Mouse (Mus musculus): ENCODE measurements around the gene Kcnma1.

Gene Kcnma1

DNA sequence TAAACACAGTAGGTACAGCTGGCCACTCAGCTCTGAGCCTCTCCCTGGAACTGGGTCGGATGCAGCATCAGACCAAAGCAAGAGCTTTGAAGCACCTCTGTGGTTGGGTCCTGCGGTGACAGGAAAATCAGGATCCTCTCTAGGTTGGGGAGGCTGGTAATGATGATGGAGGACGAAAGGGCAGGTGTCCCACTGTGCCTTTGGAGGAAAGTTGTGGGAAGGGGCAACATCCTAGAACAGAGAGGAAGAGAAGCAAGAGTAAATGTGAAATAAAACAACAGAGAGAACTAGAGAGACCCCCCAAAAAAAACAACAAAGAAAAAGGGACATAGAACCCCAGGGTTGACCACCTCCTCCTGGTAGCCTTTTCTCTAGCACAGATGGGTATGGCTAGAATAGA lies at the start of gene Kcnma1:
Gene Kcnma1 (minus strand): TSS at position 101 of the 400 bp plus-strand sequence.
- DNase-seq (ENCODE audit: low spot score in 2 of 2), result no peak

DNA sequence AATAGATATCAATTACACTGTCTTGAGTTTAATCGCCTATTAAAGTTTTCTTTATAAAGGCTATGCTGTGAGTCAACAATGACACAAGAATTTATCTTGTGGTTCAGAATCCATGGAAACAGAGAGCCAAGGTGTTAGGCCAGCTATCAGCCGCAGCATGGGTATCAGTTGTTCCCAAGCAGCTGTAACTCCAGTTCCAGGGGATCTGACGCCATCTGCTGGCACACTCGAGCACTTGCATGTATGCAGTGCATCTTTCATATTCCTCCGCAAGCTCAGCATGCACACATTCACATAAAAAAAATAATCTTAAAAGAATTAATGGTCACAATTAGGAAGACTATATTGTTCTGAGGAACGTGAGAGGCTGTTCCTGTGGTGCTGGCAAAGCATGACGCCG lies 45.5 kb upstream of the Kcnma1 start:
- no peak for DNase-seq (ENCODE audit: low spot score in 2 of 2)

DNA sequence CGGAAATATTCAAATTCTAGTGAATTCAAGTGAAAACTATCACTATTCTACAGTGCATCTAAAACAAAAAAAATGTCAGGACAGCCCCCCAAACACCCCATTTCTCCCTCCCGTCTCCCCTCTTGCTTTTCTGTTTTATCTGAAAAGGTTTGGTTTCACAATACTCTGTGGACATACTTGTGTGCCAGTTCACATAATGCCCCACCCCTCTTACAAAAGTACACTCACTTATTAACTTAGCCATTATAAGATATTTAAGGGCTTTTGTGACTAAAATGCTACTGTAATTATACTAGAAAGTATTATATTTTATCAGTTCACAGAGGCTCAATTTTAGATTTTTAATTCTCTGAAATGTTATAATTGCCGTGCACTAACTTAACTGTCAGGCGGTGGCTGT lies 45.0 kb upstream of the Kcnma1 start:
- DNase-seq (ENCODE audit: low spot score in 2 of 2), result no peak

DNA sequence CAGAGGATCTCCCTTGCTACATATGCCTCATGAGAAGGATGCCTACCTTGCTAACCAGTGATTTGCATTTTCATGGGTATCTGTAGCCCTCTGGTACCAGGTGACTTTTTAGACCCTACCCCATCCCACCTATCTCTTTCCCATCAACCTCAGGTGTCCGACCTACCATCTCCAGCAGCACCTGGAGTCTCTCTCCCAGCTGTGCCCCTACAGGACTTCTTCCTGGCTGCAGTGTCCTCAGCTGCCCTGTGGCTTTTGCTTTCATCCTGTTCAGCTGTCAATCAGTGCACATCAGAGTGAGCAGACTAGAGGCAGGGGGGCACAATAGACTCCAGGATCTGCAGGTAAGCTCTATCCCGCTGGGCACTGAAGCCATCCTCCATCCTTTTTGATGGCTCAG lies 37.5 kb upstream of the Kcnma1 start:
- no peak for DNase-seq (ENCODE audit: low spot score in 2 of 2)

DNA sequence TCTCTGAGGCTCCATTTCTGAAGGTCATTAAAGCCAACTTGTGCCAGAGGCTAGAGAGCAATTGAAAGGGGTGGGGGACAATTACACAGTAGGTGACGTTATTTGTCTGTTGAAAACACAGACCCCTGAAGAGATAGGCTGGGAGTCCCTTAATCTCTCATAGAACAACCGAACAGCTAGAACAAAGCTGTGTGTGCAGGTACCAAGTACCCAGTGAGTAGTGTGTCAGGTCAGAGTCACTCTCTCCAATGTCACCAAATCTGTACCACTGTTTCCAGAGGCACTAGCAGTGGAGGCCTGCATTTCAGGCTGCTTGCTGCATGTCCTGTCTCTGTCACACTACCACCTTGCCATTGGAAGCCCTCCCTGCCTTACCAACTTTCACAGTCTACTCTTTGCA lies 22.3 kb upstream of the Kcnma1 start:
- DNase-seq (ENCODE audit: low spot score in 2 of 2), result no peak

DNA sequence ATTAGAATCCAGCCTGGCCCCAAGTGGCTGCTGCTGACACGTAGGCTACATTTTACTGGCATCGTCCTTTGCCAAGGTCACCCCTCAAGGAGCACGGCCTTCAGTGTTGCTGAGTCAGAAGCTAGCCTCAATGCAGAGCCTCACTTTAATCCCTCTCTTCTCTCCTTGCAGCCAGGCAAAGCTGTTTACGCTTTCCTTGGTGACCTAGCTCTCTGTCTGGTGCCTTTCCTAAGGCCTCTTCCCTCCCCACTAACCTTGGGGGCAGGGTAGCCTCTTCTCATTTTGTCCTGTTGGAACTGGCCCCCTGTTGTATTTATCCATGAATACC lies 21.9 kb upstream of the Kcnma1 start:
- no peak for DNase-seq (ENCODE audit: low spot score in 2 of 2)

DNA sequence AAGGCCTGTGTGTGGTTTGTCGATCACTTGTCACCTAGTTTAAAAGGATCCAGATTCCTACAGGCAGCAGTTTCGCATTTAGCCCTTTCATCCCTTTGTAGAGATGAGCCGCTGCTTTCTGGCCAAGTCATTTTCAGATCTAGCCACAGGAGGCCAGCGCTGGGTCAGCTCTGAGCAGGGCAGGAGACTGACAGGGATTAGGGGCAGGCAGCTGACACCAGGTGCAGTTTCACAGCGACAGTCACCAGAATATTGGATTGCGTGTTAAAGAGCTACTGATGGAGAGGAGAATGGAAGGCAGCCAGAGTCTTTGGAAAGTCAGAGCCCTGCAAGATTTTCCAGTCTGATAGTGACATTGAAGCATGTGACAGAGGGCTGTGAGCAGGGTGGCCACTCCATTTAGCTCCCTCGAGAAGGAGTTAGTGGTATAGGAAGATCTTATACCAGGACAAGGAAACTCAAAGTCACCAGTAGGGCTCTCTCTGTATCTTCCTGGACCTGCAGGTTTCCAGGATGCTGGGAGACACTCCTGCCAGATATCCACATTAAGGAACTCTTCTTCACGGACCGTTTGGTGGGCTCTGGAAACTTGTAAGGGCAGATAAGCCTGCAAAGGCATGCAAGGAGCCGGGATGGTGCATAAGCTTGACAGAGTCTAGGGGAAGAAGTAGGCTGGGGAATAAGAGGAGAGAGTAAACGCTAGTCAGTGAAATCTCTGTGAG lies 21.4 kb upstream of the Kcnma1 start:
- no peak for DNase-seq (ENCODE audit: low spot score in 2 of 2)

DNA sequence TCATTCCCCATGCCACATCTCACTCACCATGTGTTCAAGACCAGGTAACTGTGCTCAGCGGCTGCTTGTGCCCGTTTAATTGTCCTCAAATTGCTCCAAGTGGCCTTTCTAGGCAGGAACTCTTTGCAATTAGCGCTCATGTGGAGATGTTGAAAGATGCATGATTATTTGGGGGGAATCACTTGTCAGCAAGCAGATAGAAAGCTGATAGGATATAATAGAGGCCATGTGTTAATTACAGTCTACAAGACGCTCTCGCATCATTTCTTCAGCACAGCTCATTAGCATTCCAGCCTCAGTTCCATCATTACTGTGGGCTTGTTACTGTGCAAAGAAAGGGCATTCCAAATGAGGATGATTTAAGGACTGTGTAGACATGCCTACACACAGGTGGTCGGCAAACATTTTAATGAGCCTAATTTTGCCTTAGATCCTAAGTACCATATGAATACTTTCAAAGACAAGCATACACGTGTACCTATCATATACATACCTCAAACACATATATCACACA lies 18.6 kb upstream of the Kcnma1 start:
- no peak for DNase-seq (ENCODE audit: low spot score in 2 of 2)

DNA sequence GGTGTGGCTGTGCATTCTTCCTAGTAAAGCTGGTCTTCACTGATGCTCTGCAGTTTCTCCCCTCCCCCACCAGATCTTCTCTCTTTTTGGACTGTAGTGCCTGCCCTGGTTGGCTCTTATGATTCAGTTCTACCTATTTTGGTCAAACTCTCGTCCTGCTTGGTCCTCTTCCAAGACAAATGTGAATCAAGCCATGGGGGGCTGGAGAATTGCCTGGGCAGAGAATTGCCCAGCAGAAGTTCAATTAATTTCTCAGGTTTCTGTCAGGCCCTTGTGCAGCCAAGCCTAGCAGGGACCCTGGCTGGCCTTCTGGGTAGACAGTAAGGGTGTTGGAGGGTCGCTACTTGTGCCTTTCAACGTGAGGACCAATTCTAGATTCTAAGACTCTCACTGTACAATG lies 17.9 kb upstream of the Kcnma1 start:
- DNase-seq (ENCODE audit: low spot score in 2 of 2), result no peak

DNA sequence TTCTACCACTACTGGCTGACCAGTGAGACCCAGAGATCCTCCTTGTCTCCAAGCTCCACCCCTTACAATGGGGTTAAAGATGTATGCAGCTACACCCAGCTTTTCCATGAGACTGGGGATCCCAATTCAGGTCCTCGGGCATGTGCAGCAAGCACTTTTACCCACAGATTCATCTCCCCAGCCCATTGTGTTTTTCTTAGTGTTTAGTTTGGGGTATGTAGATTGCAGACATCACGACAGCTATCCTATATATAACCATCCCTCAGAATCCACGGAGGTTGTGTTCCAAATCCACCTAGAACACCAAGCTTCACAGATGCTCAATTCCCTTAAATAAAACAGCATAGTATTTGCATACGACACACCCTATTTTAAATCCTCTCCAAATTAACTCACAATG lies 6.4 kb upstream of the Kcnma1 start:
- DNase-seq (ENCODE audit: low spot score in 2 of 2), result no peak

DNA sequence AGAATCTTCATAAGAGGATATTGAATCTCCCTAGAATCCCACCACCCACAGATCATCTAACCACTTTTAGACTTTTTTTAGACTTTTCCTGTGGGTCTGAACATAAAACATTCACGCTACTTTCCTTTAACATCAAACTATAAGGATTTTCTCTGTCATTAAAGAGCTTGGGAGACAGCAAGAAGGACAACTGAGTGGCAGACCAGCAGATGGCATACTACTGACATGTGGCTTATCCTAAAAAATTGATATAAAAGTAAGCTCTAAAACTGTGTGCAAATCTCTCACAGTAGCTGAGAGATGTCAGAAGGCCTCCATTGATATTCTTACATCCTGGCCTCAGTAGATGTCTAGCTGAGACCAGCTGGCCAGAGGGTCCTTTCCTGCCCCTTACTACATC lies 4.3 kb downstream of the Kcnma1 start:
- no peak for DNase-seq (ENCODE audit: low spot score in 2 of 2)

DNA sequence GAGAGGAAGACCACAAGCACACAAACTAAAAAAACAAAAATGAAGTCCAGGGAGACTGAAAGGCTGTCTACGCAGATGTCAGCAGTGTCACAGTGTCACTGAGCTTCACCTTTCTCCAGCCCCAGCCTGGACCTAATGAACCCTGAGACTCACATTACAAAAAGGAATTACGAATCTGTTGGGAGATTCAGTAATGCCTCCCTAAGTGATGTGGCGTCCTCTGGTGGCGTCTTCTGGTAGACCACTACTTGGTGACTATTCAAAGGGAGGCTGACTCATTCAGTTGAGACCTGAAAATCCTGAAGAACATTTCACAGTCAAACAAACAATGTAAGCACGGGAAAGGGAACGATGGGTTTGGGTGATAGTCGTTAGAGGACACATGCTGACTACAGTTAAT lies 6.0 kb downstream of the Kcnma1 start:
- no peak for DNase-seq (ENCODE audit: low spot score in 2 of 2)

DNA sequence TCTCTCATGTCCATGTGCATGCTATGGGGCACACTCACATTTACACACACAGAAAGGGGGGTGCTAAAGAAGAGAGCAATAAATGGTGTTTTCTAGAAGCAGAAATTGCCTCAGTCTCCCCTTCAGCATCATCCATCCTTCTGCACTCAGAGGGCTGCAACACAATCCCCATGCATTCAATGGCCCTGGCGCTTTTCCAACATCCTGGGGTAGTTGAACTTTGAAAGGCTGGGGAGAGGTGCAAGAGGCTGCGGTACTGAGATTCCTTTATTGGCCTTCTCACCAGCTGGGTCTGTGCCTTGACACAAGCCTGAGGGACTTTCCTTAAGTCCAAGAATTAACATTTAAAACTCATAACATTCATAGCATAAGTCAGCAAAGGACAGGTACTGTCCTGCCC lies 8.0 kb downstream of the Kcnma1 start:
- no peak for DNase-seq (ENCODE audit: low spot score in 2 of 2)

DNA sequence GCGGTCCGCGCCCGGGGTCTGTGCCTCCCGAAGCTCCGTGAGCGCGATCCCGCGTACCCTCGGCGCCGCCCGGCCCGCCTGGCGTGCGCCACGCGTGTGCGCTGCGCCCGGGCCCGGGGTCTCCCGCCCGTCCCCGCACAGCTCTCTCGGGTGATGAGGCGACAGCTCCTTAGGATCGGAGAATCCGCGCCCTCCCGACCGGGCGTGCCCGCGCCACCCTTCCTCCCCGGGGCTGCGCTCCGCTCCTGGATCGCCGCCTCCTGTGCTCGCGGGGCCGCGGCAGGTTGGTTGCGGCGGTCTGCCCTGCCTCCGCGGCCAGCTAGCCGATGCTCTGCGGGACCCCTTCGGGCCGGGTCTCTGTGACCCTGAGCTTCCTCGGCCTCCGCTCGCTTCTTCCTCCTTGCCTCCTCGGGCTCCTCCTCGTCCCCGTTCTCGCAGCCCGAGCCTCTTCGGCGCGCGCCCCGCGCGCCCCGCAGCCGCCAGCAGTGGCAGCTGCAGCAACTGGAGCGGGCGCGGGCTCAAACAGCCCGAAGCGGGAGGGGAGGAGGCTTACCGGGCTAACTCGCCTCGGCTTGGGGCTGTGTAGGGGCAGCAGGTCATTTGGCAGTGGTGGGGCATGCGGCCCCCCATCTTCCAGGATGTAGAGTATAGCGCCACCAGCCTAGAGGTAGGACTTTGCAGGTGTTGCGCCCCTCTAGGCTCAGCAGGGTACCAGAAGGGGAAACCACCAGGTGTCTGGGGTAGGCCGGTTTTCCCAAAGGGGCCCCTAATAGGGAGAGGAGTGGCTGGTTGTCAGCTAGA lies 9.6 kb downstream of the Kcnma1 start:
- DNase-seq (ENCODE audit: low spot score in 2 of 2), result no peak

DNA sequence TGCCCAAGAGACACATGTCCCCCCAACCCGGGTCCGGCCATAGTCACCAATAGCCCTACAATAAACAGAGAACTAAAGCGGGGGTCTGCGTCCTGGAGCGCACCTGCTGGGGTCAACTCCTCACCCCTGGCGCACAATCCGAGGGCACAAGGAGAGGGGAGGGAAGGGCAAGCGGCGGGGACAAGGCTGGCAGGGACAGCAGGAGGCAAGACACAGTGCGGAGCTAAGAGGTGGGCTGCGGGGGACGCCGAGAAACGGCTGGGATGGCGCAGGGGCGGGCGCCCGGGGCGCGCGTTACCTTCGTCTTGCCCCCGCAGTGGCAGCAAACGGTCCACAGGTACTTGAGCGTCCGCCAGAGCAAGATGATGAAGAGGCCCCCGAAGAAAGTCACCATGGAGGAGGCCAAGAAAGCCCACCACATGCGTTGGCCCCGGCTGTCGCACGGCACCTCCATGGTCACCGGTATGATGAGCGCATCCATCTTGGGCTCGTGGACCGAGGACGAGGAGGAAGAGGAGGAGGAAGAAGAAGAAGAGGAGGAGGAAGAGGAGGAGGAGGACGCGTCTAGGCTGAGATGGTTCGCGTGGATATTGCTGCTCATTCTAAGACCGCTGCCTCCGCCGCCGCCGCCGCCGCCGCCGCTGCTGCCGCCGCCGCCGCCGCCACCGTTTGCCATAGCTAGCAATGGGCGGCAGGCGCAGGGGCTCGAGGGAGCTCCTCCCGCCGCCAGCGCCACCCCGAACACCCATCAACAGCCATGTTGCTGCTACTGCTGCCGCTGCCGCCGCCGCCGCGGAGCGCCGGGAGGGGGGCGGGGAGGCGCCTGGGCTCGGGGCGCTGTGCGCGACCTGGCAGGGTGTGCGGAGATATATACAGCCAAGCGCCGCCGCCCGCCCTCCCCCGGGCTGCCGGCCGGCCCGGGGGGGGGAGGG lies 10.6 kb downstream of the Kcnma1 start:
- no peak for DNase-seq (ENCODE audit: low spot score in 2 of 2)

DNA sequence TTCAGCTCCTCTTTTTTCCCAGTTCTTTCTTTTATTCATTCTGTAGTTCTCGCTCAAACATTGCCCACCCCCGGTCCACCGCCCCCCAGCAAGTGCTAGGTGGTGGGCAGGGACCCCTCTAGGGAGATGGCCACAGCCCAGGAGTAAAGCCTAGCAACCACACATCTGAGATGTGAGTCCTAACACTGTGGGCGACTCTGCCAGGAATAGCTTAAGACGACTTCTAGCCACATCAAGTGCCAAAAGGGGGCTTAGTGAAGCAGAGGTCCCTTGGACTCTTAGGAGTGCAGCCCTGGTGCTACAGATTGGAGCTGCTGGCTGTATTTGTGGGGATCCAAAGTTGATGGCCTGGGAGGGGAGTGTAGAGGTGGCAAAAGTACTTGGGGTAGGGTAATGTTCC lies 11.6 kb downstream of the Kcnma1 start:
- DNase-seq (ENCODE audit: low spot score in 2 of 2), result no peak

DNA sequence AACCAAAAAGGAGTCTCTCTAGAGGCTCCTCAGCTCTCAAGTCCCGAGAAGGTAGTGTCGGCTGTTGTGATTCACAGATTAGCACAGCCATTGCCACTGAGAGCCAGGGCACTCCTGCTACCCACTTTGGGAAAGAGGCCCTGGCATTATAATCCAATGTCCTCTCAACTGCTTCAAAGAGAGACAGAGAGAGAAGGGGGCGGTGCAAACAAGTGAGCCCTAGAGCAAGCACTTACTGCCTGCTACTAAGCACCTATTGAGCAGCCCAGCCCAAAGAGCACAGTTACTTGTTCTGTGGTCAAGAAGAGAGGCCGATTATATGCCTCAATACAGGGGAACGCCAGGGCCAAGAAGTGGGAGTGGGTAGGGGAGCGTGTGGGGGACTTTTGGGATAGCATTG lies 16.4 kb downstream of the Kcnma1 start:
- no peak for DNase-seq (ENCODE audit: low spot score in 2 of 2)

DNA sequence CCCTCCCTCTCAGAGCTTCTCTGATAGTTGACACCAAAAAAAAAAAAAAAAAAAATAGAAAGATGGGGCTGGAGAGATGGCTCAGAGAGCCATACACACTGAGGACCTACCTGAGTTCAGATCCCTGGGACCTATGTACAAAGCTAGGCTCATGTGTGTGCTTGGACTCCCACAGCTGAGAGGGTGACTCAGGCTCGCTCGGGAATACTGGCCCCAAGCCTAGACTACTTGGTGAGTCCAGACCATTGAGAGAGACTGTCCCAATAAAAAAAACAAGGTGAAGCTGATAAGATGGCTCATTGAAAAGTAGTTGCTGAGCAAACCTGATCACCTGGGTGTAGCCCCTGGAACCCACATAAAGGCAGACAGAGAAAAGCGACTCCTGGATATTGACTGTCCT lies 18.5 kb downstream of the Kcnma1 start:
- no peak for DNase-seq (ENCODE audit: low spot score in 2 of 2)

DNA sequence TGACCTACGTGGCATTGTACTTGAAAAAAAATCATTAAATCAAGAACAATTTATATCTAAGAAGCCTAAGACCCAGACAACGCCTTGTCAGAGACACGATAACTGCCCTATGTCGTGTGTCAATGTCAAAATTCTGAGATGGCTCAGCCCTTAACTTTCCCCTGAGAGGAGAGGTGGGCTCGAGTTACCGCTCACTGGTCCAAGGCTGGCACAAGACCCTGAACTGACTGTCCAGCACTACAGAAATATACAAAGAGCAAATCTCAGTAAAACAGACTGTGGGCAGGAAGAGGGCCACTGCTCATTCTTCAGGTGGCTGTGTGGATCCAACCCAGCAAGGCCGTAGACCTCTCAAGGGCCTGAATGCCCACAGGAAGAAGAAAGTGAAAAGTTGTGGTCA lies 23.4 kb downstream of the Kcnma1 start:
- DNase-seq (ENCODE audit: low spot score in 2 of 2), result no peak

DNA sequence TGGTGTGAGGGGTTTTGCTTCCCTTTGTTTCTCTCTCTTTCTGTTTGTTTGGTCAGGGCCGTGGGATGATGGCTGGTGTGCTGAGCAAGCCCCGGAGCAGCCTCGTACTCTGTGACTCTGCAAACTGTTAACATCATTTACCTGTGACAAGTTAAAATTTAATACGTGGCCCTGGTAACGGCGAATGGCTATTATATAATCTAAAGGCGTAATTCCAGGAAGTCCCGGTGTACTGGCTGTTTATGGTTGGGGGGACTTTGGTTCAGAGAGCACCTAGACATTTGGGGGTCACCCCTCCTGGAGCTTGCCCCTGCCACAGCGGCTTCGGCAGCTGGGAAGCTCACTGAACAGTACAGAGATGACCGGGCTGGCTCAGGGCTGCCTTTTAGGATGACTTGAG lies 24.6 kb downstream of the Kcnma1 start:
- DNase-seq (ENCODE audit: low spot score in 2 of 2), result no peak

DNA sequence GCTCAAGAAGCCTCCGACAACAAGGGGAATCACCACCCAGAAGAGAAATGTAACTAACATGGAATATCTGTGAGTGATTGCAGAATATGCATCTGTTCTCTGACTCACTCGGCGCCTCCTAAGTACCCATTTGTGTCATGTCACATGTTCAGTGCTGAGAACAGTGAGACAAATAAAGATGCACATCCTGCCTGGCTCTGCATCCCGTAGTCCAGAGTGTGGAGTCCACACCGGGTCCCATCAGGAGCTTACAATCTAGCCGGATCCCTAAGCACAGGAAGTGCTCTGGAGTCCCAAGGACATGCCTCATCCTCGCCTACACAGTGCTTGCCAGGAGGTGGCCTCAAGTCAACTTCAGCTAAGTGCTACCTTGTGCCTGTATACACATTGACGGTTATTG lies 32.1 kb downstream of the Kcnma1 start:
- no peak for DNase-seq (ENCODE audit: low spot score in 2 of 2)

DNA sequence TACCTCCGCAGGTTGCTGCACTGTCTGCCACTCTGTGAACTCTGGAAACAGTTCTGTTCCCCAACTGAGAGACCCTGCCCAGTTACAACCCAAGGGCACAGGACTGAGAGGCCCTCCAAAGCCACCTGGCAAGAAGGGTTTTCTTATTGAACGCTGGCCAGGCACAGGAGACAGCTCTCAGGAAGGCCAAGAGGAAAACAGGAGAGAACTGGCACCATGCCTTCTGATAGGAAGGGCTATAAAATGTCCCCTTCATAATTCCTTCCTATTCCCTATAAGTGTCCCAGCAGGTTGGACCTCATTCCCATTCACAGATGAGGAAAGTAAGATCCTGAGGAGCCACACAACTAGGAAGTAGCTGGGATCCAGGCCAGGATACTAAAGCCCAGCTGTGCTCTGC lies 39.6 kb downstream of the Kcnma1 start:
- DNase-seq (ENCODE audit: low spot score in 2 of 2), result no peak
